In the genomic region with DNA sequence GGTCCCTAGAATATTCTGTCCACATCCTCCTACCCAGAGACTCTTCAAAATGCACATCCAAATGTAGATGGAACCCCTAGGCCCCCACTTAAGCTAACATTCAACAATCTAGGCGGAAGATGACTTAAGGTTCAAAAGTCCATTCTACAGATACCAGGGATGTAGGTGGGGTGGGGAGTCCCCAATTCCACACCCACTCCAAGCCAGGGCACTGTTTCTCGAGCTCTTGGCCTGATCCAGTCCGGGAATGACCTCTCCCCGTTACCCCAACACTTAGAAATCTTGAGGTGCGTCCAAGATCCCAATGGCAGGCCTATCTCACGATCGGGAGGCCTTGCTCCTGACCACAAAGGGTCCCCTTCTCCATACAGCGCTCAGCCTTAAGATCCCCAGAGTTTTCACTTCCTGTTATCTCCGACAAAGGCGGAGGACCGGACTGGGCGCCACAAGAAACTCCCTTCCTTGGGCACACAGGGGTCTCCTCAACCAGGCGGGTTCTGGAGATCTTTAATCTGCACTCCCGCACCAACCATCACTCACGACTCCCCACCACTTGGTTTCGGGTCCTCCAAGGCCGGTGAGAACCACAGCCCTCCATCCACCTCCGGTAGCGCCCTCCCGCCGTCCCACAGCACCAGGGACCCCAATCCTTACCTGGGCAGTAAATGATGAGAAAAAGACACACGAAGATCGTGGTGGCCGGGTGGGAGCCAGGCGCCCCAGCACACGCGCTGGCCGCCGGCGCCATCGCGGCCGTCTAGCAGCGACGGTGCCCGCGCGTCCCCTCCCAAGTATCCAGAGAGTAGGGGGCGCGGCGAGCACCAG, we compare ENCODE assay signal across 8 mouse cellular contexts. TPM values are rescaled to one million over a fixed set of nuclear protein-coding genes. Genes with fewer than 3 reads are reported as not detected.
DNase-seq lines count a peak whose midpoint lies in the region; ATAC-seq and TF ChIP-seq lines count a peak whose summit lies in the region.

No protein-coding gene starts in this region.

- H3K27me3 ChIP-seq in kidney, embryonic 15.5 days: peaks cover 21% of the 10 kb centered on the region
- peaks cover 27% of the 10 kb centered on the region for H3K27me3 ChIP-seq in embryonic facial prominence, embryonic 13.5 days
- H3K27me3 ChIP-seq in limb, embryonic 11.5 days (ENCODE audit: control insufficient read depth, insufficient read depth, low read length): peaks cover 18% of the 10 kb centered on the region
- H3K27me3 ChIP-seq in neural tube, embryonic 11.5 days (ENCODE audit: control insufficient read depth, insufficient read depth, low read length): peaks cover 15% of the 10 kb centered on the region
- H3K27me3 ChIP-seq in cerebellum, adult 2 months (ENCODE audit: control insufficient read depth, insufficient read depth, low read length): no peaks in the 10 kb centered on the region

- no peak for TF ChIP-seq CTCF in cerebellum, adult 2 months (IDR thresholded peaks at IDR 0.05; ENCODE audit: borderline replicate concordance, insufficient read depth, low read depth, low read length)

- DNase-seq in kidney, postnatal 10 days: no peak
- DNase-seq in limb, embryonic 11.5 days (ENCODE audit: low spot score): no peak
- DNase-seq in neural tube, embryonic 11.5 days (ENCODE audit: low spot score): no peak
- DNase-seq in cerebellum, postnatal 36 days: no peak
- no peak for DNase-seq in adrenal gland, postnatal 10 days
- no peak for DNase-seq in cerebellum, adult 2 months

- H3K9me3 ChIP-seq in kidney, embryonic 15.5 days (replicated peaks): no peaks in the 10 kb centered on the region
- H3K9me3 ChIP-seq in embryonic facial prominence, embryonic 13.5 days: no peaks in the 10 kb centered on the region
- H3K9me3 ChIP-seq in limb, embryonic 11.5 days (ENCODE audit: control insufficient read depth, low read length): no peaks in the 10 kb centered on the region
- no peaks in the 10 kb centered on the region for H3K9me3 ChIP-seq in neural tube, embryonic 11.5 days (ENCODE audit: control insufficient read depth, low read length)

- peaks cover 22% of the 10 kb centered on the region; the same call in 1 of the 2 replicates for H3K4me1 ChIP-seq in kidney, embryonic 15.5 days
- peaks cover 8% of the 10 kb centered on the region; the same call in 1 of the 2 replicates for H3K4me1 ChIP-seq in embryonic facial prominence, embryonic 13.5 days
- H3K4me1 ChIP-seq in limb, embryonic 11.5 days (ENCODE audit: control insufficient read depth, insufficient read depth, low read length): 0 out of 2 replicates have a peak, but pooled peaks cover 4% of the 10 kb centered on the region
- H3K4me1 ChIP-seq in neural tube, embryonic 11.5 days (ENCODE audit: control insufficient read depth, insufficient read depth, low read length): peaks cover 5% of the 10 kb centered on the region; the same call in 1 of the 2 replicates
- no peaks in the 10 kb centered on the region for H3K4me1 ChIP-seq in cerebellum, adult 2 months (ENCODE audit: control insufficient read depth, insufficient read depth, low read length)

- peak overlapping the region; percentile 42 for H3K9ac ChIP-seq in kidney, embryonic 15.5 days
- H3K9ac ChIP-seq in embryonic facial prominence, embryonic 13.5 days: peak overlapping the region; percentile 70
- peak overlapping the region; percentile 38 for H3K9ac ChIP-seq in limb, embryonic 11.5 days (ENCODE audit: low read length)
- peak overlapping the region; percentile 40 for H3K9ac ChIP-seq in neural tube, embryonic 11.5 days (ENCODE audit: low read length)

- H3K4me2 ChIP-seq in kidney, embryonic 15.5 days: peak overlapping the region; percentile 65
- H3K4me2 ChIP-seq in embryonic facial prominence, embryonic 13.5 days: peak overlapping the region; percentile 62
- H3K4me2 ChIP-seq in limb, embryonic 11.5 days (ENCODE audit: low read depth, severe bottlenecking): peak overlapping the region; percentile 51
- H3K4me2 ChIP-seq in neural tube, embryonic 11.5 days (ENCODE audit: low read depth): peak overlapping the region; percentile 56

- H3K27ac ChIP-seq in kidney, embryonic 15.5 days: peak overlapping the region; percentile 90
- 0 out of 2 replicates have a peak overlapping the region, but pooled peaks have one; percentile 22 for H3K27ac ChIP-seq in embryonic facial prominence, embryonic 13.5 days
- H3K27ac ChIP-seq in limb, embryonic 11.5 days (replicated peaks; ENCODE audit: low read depth, low read length): no peak overlapping the region
- H3K27ac ChIP-seq in neural tube, embryonic 11.5 days (ENCODE audit: low read depth, low read length): no peak overlapping the region
- no peak overlapping the region for H3K27ac ChIP-seq in cerebellum, adult 2 months (ENCODE audit: insufficient read depth, low read length)

- no peak for TF ChIP-seq POLR2A in cerebellum, adult 2 months (IDR thresholded peaks at IDR 0.05; ENCODE audit: borderline replicate concordance, insufficient read depth, low read length)

- H3K4me3 ChIP-seq in kidney, embryonic 15.5 days (replicated peaks): peak overlapping the region; percentile 56
- peak overlapping the region; percentile 44 for H3K4me3 ChIP-seq in embryonic facial prominence, embryonic 13.5 days
- peak overlapping the region; percentile 40 for H3K4me3 ChIP-seq in limb, embryonic 11.5 days (ENCODE audit: low read depth, low read length)
- H3K4me3 ChIP-seq in neural tube, embryonic 11.5 days (ENCODE audit: low read depth, low read length): peak overlapping the region; percentile 26
- H3K4me3 ChIP-seq in cerebellum, adult 2 months (replicated peaks; ENCODE audit: insufficient read depth, low read depth, low read length): no peak overlapping the region

- WGBS in kidney, embryonic 15.5 days: 3% methylated on average over 41 of the region's 41 CpGs
- 3% methylated on average over 41 of the region's 41 CpGs for WGBS in embryonic facial prominence, embryonic 13.5 days
- 3% methylated on average over 41 of the region's 41 CpGs for whole genome bisulfite sequencing in limb, embryonic 11.5 days
- 3% methylated on average over 41 of the region's 41 CpGs for WGBS in neural tube, embryonic 11.5 days
- 7% methylated on average over 41 of the region's 41 CpGs for WGBS in cerebellum, adult 2 months

- peaks cover 5% of the 10 kb centered on the region; the same call in 1 of the 2 replicates for H3K36me3 ChIP-seq in kidney, embryonic 15.5 days
- H3K36me3 ChIP-seq in embryonic facial prominence, embryonic 13.5 days: no peaks in the 10 kb centered on the region
- H3K36me3 ChIP-seq in limb, embryonic 11.5 days (ENCODE audit: control insufficient read depth, insufficient read depth, low read length): no peaks in the 10 kb centered on the region
- no peaks in the 10 kb centered on the region for H3K36me3 ChIP-seq in neural tube, embryonic 11.5 days (ENCODE audit: control insufficient read depth, insufficient read depth, low read length)

- peak; percentile 47; the same call in 1 of the 2 replicates for ATAC-seq in kidney, embryonic 15.5 days (replicated peaks; ENCODE audit: low FRiP score)
- ATAC-seq in embryonic facial prominence, embryonic 13.5 days (ENCODE audit: insufficient number of reproducible peaks, insufficient read depth, low FRiP score, low TSS enrichment, low read depth): peak; percentile 5; the same call in 1 of the 2 replicates
- 0 out of 2 replicates have a peak, but pooled peaks have one; percentile 46 for ATAC-seq in limb, embryonic 11.5 days (ENCODE audit: insufficient number of reproducible peaks, low FRiP score, low TSS enrichment, low read depth)
- no peak for ATAC-seq in neural tube, embryonic 11.5 days (ENCODE audit: insufficient read depth, low FRiP score, low TSS enrichment)

RNA-seq across cellular contexts. Expression of a gene that starts 0.6 kb away (rescaled TPM):
- polyA plus RNA-seq in kidney, embryonic 15.5 days (2015; fragmentation: Nextera tagmentation; extraction: Ambion mirVana): 62.7 and 62.8 TPM in 2 replicates
- polyA plus RNA-seq in embryonic facial prominence, embryonic 13.5 days (2015; fragmentation: Nextera tagmentation; extraction: Ambion mirVana): 26.1 and 29.3 TPM in 2 replicates
- polyA plus RNA-seq in limb, embryonic 11.5 days (2014; fragmentation: Nextera tagmentation; extraction: Ambion mirVana): 25.7 and 27.5 TPM in 2 replicates
- 14.1 and 16.6 TPM in 2 replicates for polyA plus RNA-seq in neural tube, embryonic 11.5 days (2014; fragmentation: Nextera tagmentation; extraction: Ambion mirVana)
- 10 to 100 TPM; 11.2 to 21.6 TPM for total RNA-seq in adrenal gland, postnatal 10 days (2021)
- polyA plus RNA-seq in cerebellum, adult 2 months (2012; rRNA removed): 9.2 and 9.4 TPM in 2 replicates

RNA-seq across cellular contexts. Expression of a gene that starts 1.0 kb away (rescaled TPM):
- polyA plus RNA-seq in kidney, embryonic 15.5 days (2015; fragmentation: Nextera tagmentation; extraction: Ambion mirVana): 5.8 and 6.8 TPM in 2 replicates
- polyA plus RNA-seq in embryonic facial prominence, embryonic 13.5 days (2015; fragmentation: Nextera tagmentation; extraction: Ambion mirVana): 1.5 and 2.6 TPM in 2 replicates
- 0.81 and 1.2 TPM in 2 replicates for polyA plus RNA-seq in limb, embryonic 11.5 days (2014; fragmentation: Nextera tagmentation; extraction: Ambion mirVana)
- polyA plus RNA-seq in neural tube, embryonic 11.5 days (2014; fragmentation: Nextera tagmentation; extraction: Ambion mirVana): 0.32 and 0.93 TPM in 2 replicates
- under 1 TPM; 0.39 to 0.63 TPM for total RNA-seq in adrenal gland, postnatal 10 days (2021)
- 0.13 and 0.29 TPM in 2 replicates for polyA plus RNA-seq in cerebellum, adult 2 months (2012; rRNA removed)

RNA-seq across cellular contexts. Expression of a gene that starts 16.0 kb away (rescaled TPM):
- polyA plus RNA-seq in kidney, embryonic 15.5 days (2015; fragmentation: Nextera tagmentation; extraction: Ambion mirVana): 25.0 and 25.3 TPM in 2 replicates
- polyA plus RNA-seq in embryonic facial prominence, embryonic 13.5 days (2015; fragmentation: Nextera tagmentation; extraction: Ambion mirVana): 21.9 and 25.0 TPM in 2 replicates
- polyA plus RNA-seq in limb, embryonic 11.5 days (2014; fragmentation: Nextera tagmentation; extraction: Ambion mirVana): 25.5 and 29.7 TPM in 2 replicates
- polyA plus RNA-seq in neural tube, embryonic 11.5 days (2014; fragmentation: Nextera tagmentation; extraction: Ambion mirVana): 27.9 and 28.1 TPM in 2 replicates
- total RNA-seq in adrenal gland, postnatal 10 days (2021): 100 to 1,000 TPM; 105 to 108 TPM
- polyA plus RNA-seq in cerebellum, adult 2 months (2012; rRNA removed): 226 and 230 TPM in 2 replicates

RNA-seq across cellular contexts. Expression of a gene that starts 28.8 kb away (rescaled TPM):
- polyA plus RNA-seq in kidney, embryonic 15.5 days (2015; fragmentation: Nextera tagmentation; extraction: Ambion mirVana): not detected in 2 replicates
- polyA plus RNA-seq in embryonic facial prominence, embryonic 13.5 days (2015; fragmentation: Nextera tagmentation; extraction: Ambion mirVana): not detected in 2 replicates
- polyA plus RNA-seq in limb, embryonic 11.5 days (2014; fragmentation: Nextera tagmentation; extraction: Ambion mirVana): not detected in 2 replicates
- not detected in 2 replicates for polyA plus RNA-seq in neural tube, embryonic 11.5 days (2014; fragmentation: Nextera tagmentation; extraction: Ambion mirVana)
- 1 to 10 TPM in 1 of 2 experiments, under 1 TPM in 1; 0.88 to 1.3 TPM for total RNA-seq in adrenal gland, postnatal 10 days (2021)
- not detected in 2 replicates for polyA plus RNA-seq in cerebellum, adult 2 months (2012; rRNA removed)

RNA-seq across cellular contexts. Expression of a gene that starts 48.2 kb away (rescaled TPM):
- not detected in 2 replicates for polyA plus RNA-seq in kidney, embryonic 15.5 days (2015; fragmentation: Nextera tagmentation; extraction: Ambion mirVana)
- polyA plus RNA-seq in embryonic facial prominence, embryonic 13.5 days (2015; fragmentation: Nextera tagmentation; extraction: Ambion mirVana): 1.0 and 1.4 TPM in 2 replicates
- not detected in 2 replicates for polyA plus RNA-seq in limb, embryonic 11.5 days (2014; fragmentation: Nextera tagmentation; extraction: Ambion mirVana)
- not detected in 2 replicates for polyA plus RNA-seq in neural tube, embryonic 11.5 days (2014; fragmentation: Nextera tagmentation; extraction: Ambion mirVana)
- total RNA-seq in adrenal gland, postnatal 10 days (2021): 1 to 10 TPM in 1 of 2 experiments, not detected in 1; 1.1 TPM
- not detected in 2 replicates for polyA plus RNA-seq in cerebellum, adult 2 months (2012; rRNA removed)

Comparison
In these comparisons a context has a peak if more than half of its experiments do, and no peak if none do; other contexts are left out.
1. H3K27ac ChIP-seq: peak in kidney, embryonic 15.5 days (single experiment) and embryonic facial prominence, embryonic 13.5 days (single experiment); none in limb, embryonic 11.5 days (single experiment), neural tube, embryonic 11.5 days (single experiment) and cerebellum, adult 2 months (single experiment).
2. Peak in every context shown above with its lines, with median percentiles within 50 percentile points of each other: H3K4me2 ChIP-seq and H3K9ac ChIP-seq.